Mouse (Mus musculus): ENCODE results near the gene Dctn3. TPM values are rescaled to one million over a fixed set of nuclear protein-coding genes. Genes with fewer than 3 reads are reported as not detected.

Dctn3 gene
- 219 and 222 TPM in 2 replicates for polyA plus RNA-seq (2012; rRNA removed)

DNA sequence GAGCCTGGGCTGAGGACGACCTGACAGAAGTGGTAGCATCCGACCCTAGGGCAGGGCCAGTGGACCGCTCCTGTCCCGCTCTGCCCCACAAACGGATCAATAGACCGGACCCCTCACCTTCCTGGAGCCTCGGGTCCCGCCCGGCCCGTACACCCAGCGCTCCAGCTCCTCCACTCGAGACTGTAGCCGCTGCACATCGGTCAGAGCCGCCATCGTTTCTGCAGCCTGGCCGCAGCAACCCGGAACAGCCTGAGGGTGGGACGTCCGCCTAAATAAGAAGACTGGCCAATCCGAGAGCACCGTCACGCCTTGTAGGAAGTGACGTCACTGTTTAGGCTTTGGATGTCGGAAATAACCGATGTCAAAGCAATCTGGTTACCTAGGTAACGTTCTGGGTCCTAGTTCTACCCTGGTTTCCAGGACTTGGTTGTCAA is at the start of gene Dctn3:
Dctn3 (minus strand) TSS at position 253 of the 434 bp plus-strand sequence.

DNA sequence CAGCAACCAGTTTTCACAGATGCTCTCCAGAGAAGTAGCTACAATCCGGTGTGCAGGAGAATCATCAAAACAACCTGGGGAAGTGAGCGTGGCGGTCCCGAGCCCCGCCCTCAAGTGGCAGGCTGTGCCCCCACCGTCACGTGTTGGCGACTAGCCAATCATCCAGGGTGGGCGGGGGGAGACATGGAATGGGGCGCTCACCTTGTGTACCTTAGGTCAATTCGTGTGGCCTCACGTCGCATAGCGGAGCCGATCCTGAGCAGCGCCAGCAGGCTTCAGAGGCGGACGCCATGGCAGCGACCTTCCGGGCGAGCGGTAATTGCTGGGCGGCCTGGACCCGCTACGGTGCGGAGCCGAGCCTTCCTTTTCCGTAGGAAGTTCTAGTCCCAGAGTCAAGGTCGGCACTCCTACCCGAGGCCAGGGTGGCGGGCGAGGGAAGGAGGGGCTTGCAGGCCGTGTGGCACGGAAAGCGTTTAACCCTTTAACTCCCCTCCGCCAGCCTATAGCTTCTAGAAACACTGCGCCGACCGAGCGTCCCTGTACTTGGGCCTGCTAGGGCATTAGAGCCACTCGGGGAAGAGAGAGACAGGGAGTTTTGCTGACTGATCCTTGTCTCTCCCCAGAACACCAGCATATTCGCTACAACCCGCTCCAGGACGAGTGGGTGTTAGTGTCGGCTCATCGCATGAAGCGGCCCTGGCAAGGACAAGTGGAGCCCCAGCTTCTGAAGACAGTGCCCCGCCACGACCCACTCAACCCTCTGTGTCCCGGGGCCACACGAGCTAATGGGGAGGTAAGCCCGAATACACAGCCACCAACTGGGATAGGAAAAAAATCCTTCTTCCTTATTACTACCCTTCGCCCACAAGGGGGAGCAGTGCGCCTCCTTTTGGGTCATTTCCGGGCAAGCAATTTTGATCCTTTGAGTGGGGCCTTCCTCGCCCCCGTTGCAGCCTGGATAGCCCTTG is 32.7 kb upstream of the Dctn3 start, which contains the start of gene Sigmar1:
Sigmar1 (minus strand) TSS at position 820 of the 968 bp plus-strand sequence.

DNA sequence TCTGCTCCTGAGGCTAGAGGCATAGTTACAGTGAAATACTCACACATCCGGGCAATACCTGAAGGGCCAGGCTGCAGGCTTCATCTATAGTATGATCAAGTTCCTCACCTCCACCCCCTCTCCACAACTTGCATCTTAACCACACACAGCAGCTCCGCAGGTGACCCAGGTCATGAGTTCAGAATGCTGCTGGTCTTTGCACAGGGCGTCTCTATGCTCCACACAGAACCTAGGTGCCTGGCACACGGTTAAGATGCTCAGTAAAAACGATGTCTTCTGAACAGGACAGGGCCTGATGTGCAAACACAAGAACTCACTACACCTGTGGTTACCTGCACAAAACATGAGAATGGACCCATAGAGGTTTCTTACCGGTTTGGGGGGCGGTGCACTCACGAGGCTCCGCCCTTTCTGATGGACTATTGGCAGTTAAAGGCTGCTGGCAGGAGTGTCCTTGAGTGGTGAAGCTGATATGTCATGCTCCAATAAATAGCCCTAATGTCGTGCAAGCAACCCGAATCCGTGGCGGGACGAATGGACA is 31.9 kb upstream of the Dctn3 start, which contains the start of gene Galt:
Galt (plus strand) TSS at position 432 of the 541 bp plus-strand sequence.

DNA sequence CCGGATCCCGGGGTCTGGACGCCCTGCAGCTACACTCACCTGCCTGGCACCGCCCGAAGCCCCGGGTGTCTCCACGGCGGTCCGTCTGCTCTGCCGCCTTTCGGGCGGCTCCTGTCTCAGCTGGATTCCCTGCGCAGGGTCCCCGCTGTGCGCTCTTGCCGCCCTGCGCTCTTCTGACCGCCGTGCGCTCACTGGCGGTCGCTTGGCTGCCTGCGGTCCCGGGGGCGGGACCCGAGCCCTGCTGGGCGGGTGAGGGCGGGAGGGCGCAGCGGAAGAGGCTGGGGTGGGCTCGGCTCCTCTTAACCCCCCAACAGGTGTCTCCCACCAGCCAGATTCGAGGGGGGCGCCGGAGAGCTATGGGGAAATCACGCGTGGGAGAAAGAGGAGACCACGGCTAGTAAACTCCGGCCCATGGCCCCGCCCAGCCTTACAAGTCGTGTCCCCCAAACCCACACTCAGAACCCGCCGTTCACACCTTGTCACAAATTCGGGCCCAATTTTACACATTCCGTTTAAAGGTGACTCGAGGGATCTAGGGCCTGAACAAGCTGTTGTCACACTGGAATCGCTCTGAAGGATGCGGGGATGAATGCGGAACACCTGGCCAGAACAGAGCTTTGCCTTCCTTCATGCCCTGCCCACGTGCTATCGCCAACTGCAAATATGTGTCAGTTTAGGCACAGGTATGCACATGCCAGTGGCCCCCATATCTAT is 8.2 kb upstream of the Dctn3 start, which contains the start of gene Arid3c:
Arid3c (minus strand) TSS at position 91 of the 714 bp plus-strand sequence.

DNA sequence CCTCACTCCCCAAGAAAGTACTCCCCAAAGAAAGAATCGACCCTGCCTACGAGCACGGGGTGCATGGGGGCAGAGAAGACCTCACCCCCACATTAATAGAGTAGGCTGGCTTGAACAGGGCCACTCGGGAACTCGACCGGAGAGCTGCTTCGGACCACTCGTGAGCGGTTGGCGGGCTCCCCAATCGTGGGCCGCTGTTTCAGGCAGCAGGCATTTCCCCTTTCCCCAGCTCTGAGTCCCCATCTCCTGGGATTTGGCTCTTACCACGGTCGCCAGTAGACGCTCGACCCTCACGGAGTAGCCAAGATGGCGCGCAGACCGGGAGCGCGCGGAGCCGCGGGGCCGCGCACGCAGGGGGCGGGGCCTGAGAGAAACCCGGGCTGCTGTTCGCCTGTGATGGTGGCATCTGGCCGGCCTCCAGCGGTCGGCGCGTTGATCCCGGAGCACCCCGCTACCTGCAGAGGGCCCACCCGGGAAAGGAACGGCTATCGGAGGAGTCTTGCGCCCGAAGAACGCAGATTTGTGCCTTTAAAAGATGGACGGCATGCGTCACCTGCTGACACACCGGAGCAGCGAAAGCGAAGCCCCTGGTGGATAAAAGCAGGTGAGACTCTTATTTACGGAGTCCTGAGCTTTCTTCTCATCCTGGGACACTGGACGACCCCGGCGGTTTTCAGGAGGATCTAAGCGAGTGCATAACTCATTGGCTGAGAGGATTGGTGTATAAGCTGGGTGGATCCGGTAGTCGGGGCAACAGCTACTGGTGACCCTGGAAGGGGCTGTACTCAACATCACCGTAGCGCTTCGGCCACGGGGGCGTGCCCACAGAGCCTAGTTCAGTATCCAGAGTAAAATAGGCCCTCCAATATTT is 9.5 kb downstream of the Dctn3 start, which contains the start of gene Rpp25l:
Rpp25l (minus strand) TSS at position 338 of the 871 bp plus-strand sequence.

DNA sequence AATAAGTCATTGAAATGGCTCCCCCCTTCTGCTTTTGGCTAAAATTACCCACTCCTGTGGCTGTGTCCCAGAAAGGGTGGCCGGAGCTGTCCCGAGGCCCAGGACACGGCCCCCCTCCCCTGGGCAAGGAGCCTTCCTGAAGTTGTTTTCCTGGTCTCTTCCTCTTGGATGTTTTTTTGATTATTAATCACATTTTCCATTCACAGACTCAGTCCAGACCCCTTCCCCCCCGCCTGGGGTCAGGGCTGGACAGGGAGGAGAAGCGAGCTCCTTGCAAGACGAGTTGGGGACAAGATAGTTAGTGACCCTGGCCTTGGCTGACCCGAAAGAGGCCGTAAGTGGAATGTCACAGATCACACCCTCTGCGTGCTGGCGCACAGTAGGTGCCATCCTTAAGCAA is 23.2 kb downstream of the Dctn3 start, which contains the start of gene Il11ra1:
Il11ra1 (plus strand) TSS at position 207 of the 400 bp plus-strand sequence.

DNA sequence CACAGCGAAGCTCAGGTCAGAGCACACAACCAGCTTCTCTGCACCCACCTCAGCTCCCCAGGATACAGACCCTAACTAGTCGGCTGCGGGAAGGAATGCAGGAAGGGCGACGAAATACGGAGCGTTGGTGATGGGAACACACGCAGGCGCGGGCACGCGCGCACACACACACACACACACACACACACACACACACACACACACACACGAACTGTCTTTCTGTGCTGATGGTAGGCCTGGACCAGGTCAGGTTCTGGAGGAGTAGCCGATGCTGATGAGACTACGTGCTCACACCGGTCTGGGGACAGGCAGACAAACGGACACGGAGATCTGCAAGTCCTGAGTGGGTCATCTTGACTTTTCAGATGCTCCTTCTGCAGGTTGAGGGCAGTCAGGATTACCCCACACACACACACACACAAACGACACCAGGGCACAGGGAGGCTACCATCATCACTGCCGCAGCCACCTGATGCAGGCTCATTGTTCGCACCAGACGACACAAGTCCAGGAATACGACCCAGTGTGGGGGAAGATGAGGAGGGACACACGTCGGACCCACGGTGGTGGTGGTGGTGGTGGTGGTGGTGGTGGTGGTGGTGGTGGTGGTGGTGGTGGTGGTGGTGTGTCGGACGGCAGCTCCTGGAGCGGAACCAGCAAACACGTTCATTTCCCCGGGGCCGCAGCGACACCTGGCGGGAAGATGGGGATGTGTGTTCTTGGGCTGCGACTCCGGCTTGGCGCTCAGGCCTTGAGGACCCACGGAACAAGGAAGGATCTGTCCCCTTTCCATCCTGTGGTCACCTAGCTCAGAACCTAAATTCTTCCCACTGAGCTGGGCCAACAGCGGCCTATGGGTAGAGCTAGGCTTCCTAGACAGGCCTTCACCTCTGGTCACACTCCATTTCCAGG is 25.8 kb downstream of the Dctn3 start, which contains the start of gene Cntfr:
Cntfr (minus strand) TSS at position 160 of the 912 bp plus-strand sequence.

Other genes starting within 250 kb of the Dctn3 start
- 7.1 and 8.6 TPM in 2 replicates for gene AI464131, start 220.1 kb downstream of the Dctn3 start, polyA plus RNA-seq (2012; rRNA removed)
- 12.6 and 14.2 TPM in 2 replicates for gene 1110017D15Rik, start 205.8 kb downstream of the Dctn3 start, polyA plus RNA-seq (2012; rRNA removed)
- gene Fam219a, start 153.6 kb downstream of the Dctn3 start, polyA plus RNA-seq (2012; rRNA removed): 91.5 and 99.1 TPM in 2 replicates
- 2.5 and 2.7 TPM in 2 replicates for gene Dnaic1, start 153.4 kb downstream of the Dctn3 start, polyA plus RNA-seq (2012; rRNA removed)
- 115 TPM in 2 replicates for gene Enho, start 82.8 kb downstream of the Dctn3 start, polyA plus RNA-seq (2012; rRNA removed)
- 30.4 and 39.1 TPM in 2 replicates for gene Cntfr, start 26.1 kb downstream of the Dctn3 start, polyA plus RNA-seq (2012; rRNA removed)
- gene Il11ra1, start 23.2 kb downstream of the Dctn3 start, polyA plus RNA-seq (2012; rRNA removed): 19.9 and 28.3 TPM in 2 replicates
- gene Rpp25l, start 9.6 kb downstream of the Dctn3 start, polyA plus RNA-seq (2012; rRNA removed): 47.3 and 47.7 TPM in 2 replicates
- 0.38 and 0.43 TPM in 2 replicates for gene Arid3c, start 8.0 kb upstream of the Dctn3 start, polyA plus RNA-seq (2012; rRNA removed)
- gene Galt, start 32.1 kb upstream of the Dctn3 start, polyA plus RNA-seq (2012; rRNA removed): 101 and 103 TPM in 2 replicates
- gene Sigmar1, start 33.0 kb upstream of the Dctn3 start, polyA plus RNA-seq (2012; rRNA removed): 61.7 and 67.8 TPM in 2 replicates
- gene Ccl27a, start 51.1 kb upstream of the Dctn3 start, polyA plus RNA-seq (2012; rRNA removed): 442 and 448 TPM in 2 replicates
- gene Gm21541, start 180.4 kb upstream of the Dctn3 start, polyA plus RNA-seq (2012; rRNA removed): not detected in 2 replicates
- 16.4 and 17.5 TPM in 2 replicates for gene Gm20878, start 218.4 kb upstream of the Dctn3 start, polyA plus RNA-seq (2012; rRNA removed)
- 2.6 and 2.8 TPM in 2 replicates for gene Fam205a4, start 242.9 kb upstream of the Dctn3 start, polyA plus RNA-seq (2012; rRNA removed)